In genomic region chr17:36909802-36910201, GRCm38 (mm10) we compare ENCODE assay signal across 27 mouse cellular contexts. TPM values are rescaled to one million over a fixed set of nuclear protein-coding genes. Genes with fewer than 3 reads are reported as not detected.
DNase-seq lines count a peak whose midpoint lies in the region; TF ChIP-seq lines count a peak whose summit lies in the region.
"Had no signal": no experiment of that assay in that cellular context is flagged by ENCODE, and none has a peak within 500 bp of the region (broad histone marks: within the 10 kb centered on the region; RNA-seq: fewer than 3 reads in every experiment).

No protein-coding gene starts in this region.

- no peaks in the 10 kb centered on the region for H3K9me3 ChIP-seq in MEL (replicated peaks; ENCODE audit: insufficient read depth, low read length)
- H3K9me3 ChIP-seq: embryonic facial prominence, embryonic 10.5 days; embryonic facial prominence, embryonic 12.5 days; forebrain, embryonic 13.5 days; forebrain, embryonic 15.5 days; G1E had no signal

- no peak for TF ChIP-seq RAD21 in MEL (IDR thresholded peaks at IDR 0.05; ENCODE audit: low read depth, low read length)

- no peaks in the 10 kb centered on the region for H3K4me1 ChIP-seq in MEL (ENCODE audit: control insufficient read depth in 1 of 2, insufficient read depth in 2 of 2, low read length in 2 of 2)
- no peaks in the 10 kb centered on the region for H3K4me1 ChIP-seq in thymus, adult 2 months (replicated peaks; ENCODE audit: control insufficient read depth, insufficient read depth, low read length)
- H3K4me1 ChIP-seq: embryonic facial prominence, embryonic 10.5 days; embryonic facial prominence, embryonic 12.5 days; forebrain, embryonic 13.5 days; forebrain, embryonic 15.5 days had no signal

- H3K4me3 ChIP-seq in MEL (ENCODE audit: control insufficient read depth in 1 of 2, insufficient read depth in 1 of 2, low read depth in 2 of 2, low read length in 2 of 2) (no peak overlapping the region), myocyte (no peak overlapping the region)
- H3K4me3 ChIP-seq in thymus, adult 2 months (ENCODE audit: control insufficient read depth, insufficient read depth, low read length), result no peak overlapping the region
- H3K4me3 ChIP-seq: embryonic facial prominence, embryonic 10.5 days; embryonic facial prominence, embryonic 12.5 days; forebrain, embryonic 13.5 days; forebrain, embryonic 15.5 days had no signal

- H3K36me3 ChIP-seq in MEL (ENCODE audit: control insufficient read depth in 1 of 2, insufficient read depth in 2 of 2, low read length in 2 of 2) (no peaks in the 10 kb centered on the region), myocyte (ENCODE audit: control insufficient read depth, insufficient read depth) (no peaks in the 10 kb centered on the region)
- H3K36me3 ChIP-seq in thymus, adult 2 months (ENCODE audit: control insufficient read depth, insufficient read depth, low read length), result no peaks in the 10 kb centered on the region
- H3K36me3 ChIP-seq: embryonic facial prominence, embryonic 10.5 days; embryonic facial prominence, embryonic 12.5 days; forebrain, embryonic 15.5 days; G1E had no signal

- H3K27ac ChIP-seq in MEL (ENCODE audit: control insufficient read depth, low read depth, low read length), result no peak overlapping the region
- H3K27ac ChIP-seq in thymus, adult 2 months (ENCODE audit: control insufficient read depth, insufficient read depth, low read length), result no peak overlapping the region
- H3K27ac ChIP-seq: embryonic facial prominence, embryonic 10.5 days; embryonic facial prominence, embryonic 12.5 days; forebrain, embryonic 13.5 days; forebrain, embryonic 15.5 days had no signal

- no peak for TF ChIP-seq CTCF in MEL (IDR thresholded peaks at IDR 0.05 in 2 of 3, conservative IDR thresholded peaks at IDR 0.05 in 1 of 3; ENCODE audit: control insufficient read depth in 1 of 3, insufficient read depth in 1 of 3, low read depth in 2 of 3, low read length in 3 of 3, poor library complexity in 1 of 3, severe bottlenecking in 1 of 3)
- no peak for TF ChIP-seq CTCF in thymus, adult 2 months (IDR thresholded peaks at IDR 0.05; ENCODE audit: borderline replicate concordance, control insufficient read depth, extremely low read depth, insufficient read depth, low read length, poor library complexity)

- no peak overlapping the region for H3ac ChIP-seq in myocyte (ENCODE audit: control insufficient read depth, insufficient read length)

- H3K27me3 ChIP-seq in MEL (ENCODE audit: control insufficient read depth in 1 of 2, insufficient read depth in 2 of 2, low read length in 2 of 2), result peaks cover 4% of the 10 kb centered on the region in 2 experiments
- H3K27me3 ChIP-seq in myocyte (ENCODE audit: control insufficient read depth, insufficient read depth, insufficient read length), result peaks cover 15% of the 10 kb centered on the region
- H3K27me3 ChIP-seq in thymus, adult 2 months (ENCODE audit: control insufficient read depth, insufficient read depth, low read length), result no peaks in the 10 kb centered on the region
- H3K27me3 ChIP-seq: embryonic facial prominence, embryonic 12.5 days; forebrain, embryonic 13.5 days; forebrain, embryonic 15.5 days had no signal

- 57% methylated on average over 4 of the region's 4 CpGs for WGBS in thymus, adult 2 months

- no peak overlapping the region for H3K4me2 ChIP-seq in myocyte (ENCODE audit: low read depth)
- H3K4me2 ChIP-seq: embryonic facial prominence, embryonic 12.5 days; forebrain, embryonic 13.5 days; forebrain, embryonic 15.5 days had no signal

- H3K79me2 ChIP-seq in MEL (ENCODE audit: control insufficient read depth, insufficient read depth, low read length, poor library complexity), result no peaks in the 10 kb centered on the region
- no peaks in the 10 kb centered on the region for H3K79me2 ChIP-seq in myocyte (ENCODE audit: control insufficient read depth, insufficient read depth)

- no peak overlapping the region for H3K9ac ChIP-seq in MEL (ENCODE audit: control insufficient read depth, low read depth, low read length, poor library complexity, severe bottlenecking)
- H3K9ac ChIP-seq: embryonic facial prominence, embryonic 12.5 days; forebrain, embryonic 13.5 days; forebrain, embryonic 15.5 days; forebrain, postnatal 0 days had no signal

- TF ChIP-seq EP300 in MEL (IDR thresholded peaks at IDR 0.05; ENCODE audit: low read depth in 1 of 2, low read length in 2 of 2), result no peak

- DNase-seq in heart, adult 11 months, result peak; percentile 74
- DNase-seq in heart, postnatal 4 days, result no peak
- DNase-seq in MEL (ENCODE audit: low read depth, low spot score), result peak; percentile 27
- no peak for DNase-seq in thymus, adult 2 months
- DNase-seq in left cerebral cortex, adult 11 months (ENCODE audit: low spot score), result no peak
- DNase-seq: adrenal gland, adult 8-10 months; adrenal gland, postnatal 14 days; adrenal gland, postnatal 36 days; B cell, adult 2 months; cerebellum, adult 11-12 months; cerebellum, adult 2 months; cerebellum, adult 9-10 months; cerebellum, postnatal 10 days; cerebellum, postnatal 25 days; forebrain, postnatal 0 days had no signal

- TF ChIP-seq POLR2A in MEL (IDR thresholded peaks at IDR 0.05; ENCODE audit: control insufficient read depth in 1 of 2, insufficient read depth in 1 of 2, low read depth in 1 of 2, low read length in 2 of 2, poor library complexity in 1 of 2) (no peak), myocyte (IDR thresholded peaks at IDR 0.05; ENCODE audit: insufficient read length, low read depth) (no peak)
- no peak for TF ChIP-seq POLR2A in thymus, adult 2 months (IDR thresholded peaks at IDR 0.05; ENCODE audit: control insufficient read depth, extremely low read depth, insufficient read depth, low read length, poor library complexity)

TF ChIP-seq in MEL, 35 proteins besides CTCF, POLR2A, EP300 and RAD21 (continues in another document):
- TF ChIP-seq USF2 (IDR thresholded peaks at IDR 0.05; ENCODE audit: borderline replicate concordance in 1 of 2, insufficient read depth in 1 of 2, low read depth in 1 of 2, low read length in 2 of 2), result no peak
- TF ChIP-seq ELF1 (IDR thresholded peaks at IDR 0.05; ENCODE audit: low read depth, low read length), result no peak
- no peak for TF ChIP-seq RCOR1 (IDR thresholded peaks at IDR 0.05; ENCODE audit: low read depth, low read length)
- TF ChIP-seq SMC3 (IDR thresholded peaks at IDR 0.05; ENCODE audit: low read depth, low read length), result no peak
- TF ChIP-seq ZKSCAN1 (IDR thresholded peaks at IDR 0.05; ENCODE audit: low read depth, low read length), result no peak
- TF ChIP-seq ZC3H11A (IDR thresholded peaks at IDR 0.05; ENCODE audit: low read depth, low read length), result no peak
- no peak for TF ChIP-seq NRF1 (IDR thresholded peaks at IDR 0.05; ENCODE audit: insufficient read depth, low read depth, low read length, poor library complexity, severe bottlenecking)
- TF ChIP-seq SIN3A (IDR thresholded peaks at IDR 0.05; ENCODE audit: low read length), result no peak
- no peak for TF ChIP-seq ZNF384 (IDR thresholded peaks at IDR 0.05; ENCODE audit: low read depth, low read length)

TF ChIP-seq in myocyte, 11 proteins besides CTCF, POLR2A, EP300 and RAD21:
- TF ChIP-seq POLR2AphosphoS2 (IDR thresholded peaks at IDR 0.05; ENCODE audit: insufficient read length, low read depth), result no peak
- no peak for TF ChIP-seq E2F4 (IDR thresholded peaks at IDR 0.05; ENCODE audit: insufficient read depth)
- TF ChIP-seq REST (IDR thresholded peaks at IDR 0.05; ENCODE audit: insufficient read depth, insufficient read length), result peak; percentile 57
- no peak for TF ChIP-seq USF1 (IDR thresholded peaks at IDR 0.05; ENCODE audit: low read depth)

RNA-seq across cellular contexts. Expression of gene Trim31, which starts 11.9 kb away (rescaled TPM):
- total RNA-seq in heart, postnatal 4 days (2021), result not detected
- not detected in 2 replicates for total RNA-seq in MEL (2012; rRNA removed)
- polyA plus RNA-seq in MEL (2012; ENCODE audit: insufficient read depth in 1 of 2, insufficient read length in 2 of 2, low read depth in 1 of 2, low replicate concordance in 2 of 2, missing spikeins in 1 of 2), result not detected
- not detected for polyA plus RNA-seq in myocyte (2012; fragmentation: generic; extraction: Trizol)
- polyA plus RNA-seq in thymus, adult 2 months (2012; rRNA removed), result 0.31 and 0.38 TPM in 2 replicates
- total RNA-seq: adrenal gland, adult 18-20 months; adrenal gland, adult 8-10 months; adrenal gland, postnatal 14 days; adrenal gland, postnatal 36 days; forebrain, postnatal 0 days; G1E had no signal
- polyA plus RNA-seq: activated CD4-positive, CD25-positive, alpha-beta regulatory T cell, adult 4 months; CD4-positive, CD25-positive, alpha-beta regulatory T cell, adult 4 months; cerebellum, adult 2 months; cortical plate, adult 2 months; embryonic facial prominence, embryonic 10.5 days; embryonic facial prominence, embryonic 12.5 days; embryonic facial prominence, embryonic 14.5 days; forebrain, embryonic 11.5 days; forebrain, embryonic 13.5 days; forebrain, embryonic 15.5 days; G1E had no signal

RNA-seq across cellular contexts. Expression of gene Trim40, which starts 19.9 kb away (rescaled TPM):
- not detected for total RNA-seq in heart, postnatal 4 days (2021)
- 0.04 TPM in 1 of 2 replicates, not detected in the other for total RNA-seq in MEL (2012; rRNA removed)
- polyA plus RNA-seq in MEL (2012; ENCODE audit: insufficient read depth in 1 of 2, insufficient read length in 2 of 2, low read depth in 1 of 2, low replicate concordance in 2 of 2, missing spikeins in 1 of 2) (under 1 TPM in 1 of 2 experiments, not detected in 1; 0.04 TPM), myocyte (2012; fragmentation: generic; extraction: Trizol) (not detected)
- polyA plus RNA-seq in thymus, adult 2 months (2012; rRNA removed), result 0.38 and 0.71 TPM in 2 replicates
- total RNA-seq: adrenal gland, postnatal 14 days; G1E had no signal
- polyA plus RNA-seq: activated CD4-positive, CD25-positive, alpha-beta regulatory T cell, adult 4 months; CD4-positive, CD25-positive, alpha-beta regulatory T cell, adult 4 months; embryonic facial prominence, embryonic 10.5 days; embryonic facial prominence, embryonic 12.5 days; embryonic facial prominence, embryonic 14.5 days; forebrain, embryonic 11.5 days; forebrain, embryonic 13.5 days; forebrain, embryonic 15.5 days; G1E had no signal

RNA-seq across cellular contexts. Expression of gene Rnf39, which starts 32.9 kb away (rescaled TPM):
- total RNA-seq in heart, postnatal 4 days (2021), result under 1 TPM; 0.45 TPM
- total RNA-seq in MEL (2012; rRNA removed), result not detected in 2 replicates
- polyA plus RNA-seq in MEL (2012; ENCODE audit: insufficient read depth in 1 of 2, insufficient read length in 2 of 2, low read depth in 1 of 2, low replicate concordance in 2 of 2, missing spikeins in 1 of 2) (under 1 TPM in 1 of 2 experiments, not detected in 1; 0.18 TPM), myocyte (2012; fragmentation: generic; extraction: Trizol) (0.07 TPM)
- 3.8 and 4.2 TPM in 2 replicates for polyA plus RNA-seq in thymus, adult 2 months (2012; rRNA removed)
- total RNA-seq: G1E had no signal
- polyA plus RNA-seq: activated CD4-positive, CD25-positive, alpha-beta regulatory T cell, adult 4 months; CD4-positive, CD25-positive, alpha-beta regulatory T cell, adult 4 months; embryonic facial prominence, embryonic 10.5 days; G1E had no signal

RNA-seq across cellular contexts. Expression of gene Trim10, which starts 40.4 kb away (rescaled TPM):
- total RNA-seq in heart, postnatal 4 days (2021), result 1 to 10 TPM in 1 of 2 experiments, under 1 TPM in 1; 0.57 to 1.8 TPM
- total RNA-seq in MEL (2012; rRNA removed), result 20.6 and 30.2 TPM in 2 replicates
- polyA plus RNA-seq in MEL (2012; ENCODE audit: insufficient read depth in 1 of 2, insufficient read length in 2 of 2, low read depth in 1 of 2, low replicate concordance in 2 of 2, missing spikeins in 1 of 2), result 10 to 100 TPM in 1 of 2 experiments, not detected in 1; 30.4 TPM
- polyA plus RNA-seq in myocyte (2012; fragmentation: generic; extraction: Trizol), result not detected
- polyA plus RNA-seq in thymus, adult 2 months (2012; rRNA removed), result 0.09 TPM in 1 of 2 replicates, not detected in the other
- total RNA-seq: forebrain, postnatal 0 days had no signal
- polyA plus RNA-seq: cortical plate, adult 2 months had no signal

RNA-seq across cellular contexts. Expression of gene Ppp1r11, which starts 41.7 kb away (rescaled TPM):
- total RNA-seq in heart, postnatal 4 days (2021), result 10 to 100 TPM; 56.0 to 61.3 TPM
- 128 and 138 TPM in 2 replicates for total RNA-seq in MEL (2012; rRNA removed)
- polyA plus RNA-seq in MEL (2012; ENCODE audit: insufficient read depth in 1 of 2, insufficient read length in 2 of 2, low read depth in 1 of 2, low replicate concordance in 2 of 2, missing spikeins in 1 of 2) (100 to 1,000 TPM in 1 of 2 experiments, not detected in 1; 146 TPM), myocyte (2012; fragmentation: generic; extraction: Trizol) (153 TPM)
- 61.5 and 82.3 TPM in 2 replicates for polyA plus RNA-seq in thymus, adult 2 months (2012; rRNA removed)

Comparison
In these comparisons a context has a peak if more than half of its experiments do, and no peak if none do; other contexts are left out.
1. DNase-seq: peak in heart, adult 11 months (single experiment) and MEL (single experiment); none in heart, postnatal 4 days (single experiment), thymus, adult 2 months (single experiment) and left cerebral cortex, adult 11 months (single experiment).